Mouse (Mus musculus) lung, postnatal 4 days (tissue): Measurements from ENCODE around the gene Hspb2.

Source experiments
- DNase-seq, 2 experiments: peaks; one replicate each; pipeline ENCODE4 v3.0.0; 2021

The Hspb2 gene

DNA sequence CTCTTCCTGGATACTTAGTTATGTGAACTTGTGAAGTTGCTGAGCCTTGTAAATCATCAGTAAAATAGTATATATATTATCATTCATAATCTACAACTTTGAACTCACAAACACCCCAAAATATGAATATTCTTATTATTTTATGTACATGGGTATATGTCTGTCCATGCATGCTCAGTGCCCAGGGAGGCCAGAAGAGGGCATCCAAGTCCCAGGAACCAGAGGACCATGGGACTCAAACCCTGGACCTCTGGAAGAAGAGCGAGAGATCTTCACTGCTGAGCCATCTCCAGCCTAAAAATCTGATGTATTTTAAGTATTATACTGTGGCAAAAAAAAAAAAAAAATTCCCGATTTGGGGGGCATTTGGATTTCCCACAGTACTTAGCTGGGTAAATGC lies 43.0 kb downstream of the Hspb2 start:
- DNase-seq = peak; percentile 38 to 49

DNA sequence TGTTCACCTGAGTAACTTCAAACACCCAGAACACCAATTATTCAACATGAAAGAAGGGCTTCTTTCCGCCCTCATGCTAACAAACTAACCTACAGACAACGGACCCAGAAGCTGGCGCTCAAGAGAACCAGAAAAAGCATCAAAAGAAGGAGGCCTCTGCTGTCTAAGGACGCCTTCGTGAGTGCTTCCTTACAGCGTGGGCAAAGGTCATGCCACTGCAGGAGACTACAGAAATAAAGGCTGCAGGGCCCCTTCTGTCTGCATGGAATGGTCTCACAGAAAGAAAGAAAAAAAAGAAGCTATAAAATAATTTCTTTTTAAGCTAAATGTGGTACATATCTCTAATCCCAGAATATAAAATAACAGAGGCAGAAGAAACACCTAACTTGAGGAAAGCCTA lies 47.2 kb downstream of the Hspb2 start:
- DNase-seq = no peak
